Mouse (Mus musculus) limb, embryonic 12.5 days (tissue): Measurements from ENCODE around the gene Tbc1d2b. TPM values are rescaled to one million over a fixed set of nuclear protein-coding genes. Genes with fewer than 3 reads are reported as not detected.

Source experiments
- ATAC-seq: fragments of 200-750 bp; cut with Nextera tagmentation; 2 replicates; pipeline ENCODE4 v1.8.0; 2017; ENCODE audit warnings: low read depth, moderate TSS enrichment; ENCODE audit not compliant: insufficient number of reproducible peaks, insufficient read depth, low FRiP score, low TSS enrichment
- H3K27ac ChIP-seq: fragments of 300-500 bp; sonication (generic); 2 replicates; pipeline ENCODE4 v1.5.1; 2016; ENCODE audit warnings: mild to moderate bottlenecking, moderate library complexity
- H3K27me3 ChIP-seq: fragments of 300-500 bp; sonication (generic); 2 replicates; pipeline ENCODE4 v1.6.1; 2016; ENCODE audit warnings: mild to moderate bottlenecking, moderate library complexity
- H3K36me3 ChIP-seq: fragments of 300-500 bp; sonication (generic); 2 replicates; pipeline ENCODE4 v1.6.1; 2016; ENCODE audit warnings: mild to moderate bottlenecking, moderate library complexity
- H3K4me1 ChIP-seq: fragments of 300-500 bp; sonication (generic); replicated peaks from 2 replicates; pipeline ENCODE4 v1.6.1; 2016
- H3K4me2 ChIP-seq: fragments of 300-500 bp; sonication (generic); 2 replicates; pipeline ENCODE4 v1.6.1; 2016; ENCODE audit warnings: mild to moderate bottlenecking, moderate library complexity
- H3K4me3 ChIP-seq: fragments of 300-500 bp; sonication (generic); replicated peaks from 2 replicates; pipeline ENCODE4 v1.5.1; 2016; ENCODE audit warnings: mild to moderate bottlenecking
- H3K9ac ChIP-seq: fragments of 300-500 bp; sonication (generic); replicated peaks from 2 replicates; pipeline ENCODE4 v1.6.1; 2016; ENCODE audit warnings: mild to moderate bottlenecking, moderate library complexity
- H3K9me3 ChIP-seq: fragments of 300-500 bp; sonication (generic); 2 replicates; pipeline ENCODE4 v1.6.1; 2016; ENCODE audit warnings: mild to moderate bottlenecking, moderate library complexity
- WGBS: fragments of 180-500 bp; shearing (Covaris S2); methylation state at CpG from one replicate; pipeline ENCODE4 v1.1.7; 2016; 5-methylcytosine and 5-hydroxymethylcytosine counted together
- polyA plus RNA-seq: library from polyadenylated mRNA; unstranded; fragments of >200 nt; fragmentation: Nextera tagmentation; extraction: Ambion mirVana; gene quantifications from 2 replicates; pipeline ENCODE4 v1.2.1, GENCODE M21; 2016

The Tbc1d2b gene
- polyA plus RNA-seq, 1 experiment from 2014 or later = 12.8 TPM

GRCm38 (mm10) chr9:90241041-90241440, 29.6 kb downstream of the Tbc1d2b start:
- Histone ChIP-seq H3K4me2 (no peak overlapping the region), H3K4me3 (no peak overlapping the region), H3K36me3 (peaks cover 23% of the 10 kb centered on the region), H3K27ac (no peak overlapping the region), H3K9me3 (0 out of 2 replicates have a peak, but pooled peaks cover 3% of the 10 kb centered on the region), H3K27me3 (no peaks in the 10 kb centered on the region), H3K4me1 (no peaks in the 10 kb centered on the region), H3K9ac (no peak overlapping the region)
- WGBS = 89% methylated on average over 6 of the region's 6 CpGs
- no peak for ATAC-seq

GRCm38 (mm10) chr9:90240560-90240959, 30.0 kb downstream of the Tbc1d2b start:
- Histone ChIP-seq H3K9ac (no peak overlapping the region), H3K36me3 (peaks cover 23% of the 10 kb centered on the region), H3K4me1 (no peaks in the 10 kb centered on the region), H3K27me3 (no peaks in the 10 kb centered on the region), H3K9me3 (0 out of 2 replicates have a peak, but pooled peaks cover 3% of the 10 kb centered on the region), H3K4me2 (no peak overlapping the region), H3K4me3 (no peak overlapping the region), H3K27ac (no peak overlapping the region)
- no peak for ATAC-seq
- WGBS = 85% methylated on average over 4 of the region's 4 CpGs

- Histone ChIP-seq H3K4me2 (no peak overlapping the region), H3K4me1 (no peaks in the 10 kb centered on the region), H3K36me3 (peaks cover 23% of the 10 kb centered on the region), H3K27me3 (no peaks in the 10 kb centered on the region), H3K9ac (no peak overlapping the region), H3K4me3 (no peak overlapping the region), H3K9me3 (0 out of 2 replicates have a peak, but pooled peaks cover 3% of the 10 kb centered on the region), H3K27ac (no peak overlapping the region)
- WGBS = 83% methylated on average over 9 of the region's 9 CpGs
- no peak for ATAC-seq
These were observed 33.2 kb downstream of the Tbc1d2b start for GRCm38 (mm10) chr9:90237232-90238062.

- Histone ChIP-seq H3K4me1 (no peaks in the 10 kb centered on the region), H3K9me3 (0 out of 2 replicates have a peak, but pooled peaks cover 3% of the 10 kb centered on the region), H3K27me3 (no peaks in the 10 kb centered on the region), H3K9ac (no peak overlapping the region), H3K4me3 (no peak overlapping the region), H3K27ac (no peak overlapping the region), H3K4me2 (no peak overlapping the region), H3K36me3 (peaks cover 23% of the 10 kb centered on the region)
- 96% methylated on average over 5 of the region's 5 CpGs for WGBS
- ATAC-seq = no peak
These were observed 33.8 kb downstream of the Tbc1d2b start for GRCm38 (mm10) chr9:90236817-90237216.

GRCm38 (mm10) chr9:90235258-90235882, 35.2 kb downstream of the Tbc1d2b start:
- no peaks in the 10 kb centered on the region for H3K4me1 ChIP-seq
- no peaks in the 10 kb centered on the region for H3K27me3 ChIP-seq
- peaks cover 16% of the 10 kb centered on the region for H3K36me3 ChIP-seq
- no peak overlapping the region for H3K4me3 ChIP-seq
- no peak overlapping the region for H3K4me2 ChIP-seq
- H3K9me3 ChIP-seq = 0 out of 2 replicates have a peak, but pooled peaks cover 3% of the 10 kb centered on the region
- 86% methylated on average over 10 of the region's 10 CpGs for WGBS
- H3K27ac ChIP-seq = no peak overlapping the region
- no peak overlapping the region for H3K9ac ChIP-seq
- no peak for ATAC-seq

- Histone ChIP-seq H3K27me3 (no peaks in the 10 kb centered on the region), H3K27ac (no peak overlapping the region), H3K4me1 (no peaks in the 10 kb centered on the region), H3K4me3 (no peak overlapping the region), H3K4me2 (no peak overlapping the region), H3K9ac (no peak overlapping the region), H3K9me3 (0 out of 2 replicates have a peak, but pooled peaks cover 3% of the 10 kb centered on the region), H3K36me3 (peaks cover 12% of the 10 kb centered on the region)
- ATAC-seq = no peak
- 90% methylated on average over 5 of the region's 5 CpGs for WGBS
These were observed 35.8 kb downstream of the Tbc1d2b start for GRCm38 (mm10) chr9:90234786-90235185.

GRCm38 (mm10) chr9:90233906-90234419, 36.6 kb downstream of the Tbc1d2b start:
- no peaks in the 10 kb centered on the region for H3K9me3 ChIP-seq
- 90% methylated on average over 5 of the region's 5 CpGs for WGBS
- H3K36me3 ChIP-seq = peaks cover 4% of the 10 kb centered on the region; the same call in 1 of the 2 replicates
- no peak overlapping the region for H3K27ac ChIP-seq
- no peaks in the 10 kb centered on the region for H3K27me3 ChIP-seq
- H3K4me1 ChIP-seq = no peaks in the 10 kb centered on the region
- ATAC-seq = no peak
- no peak overlapping the region for H3K4me3 ChIP-seq
- H3K4me2 ChIP-seq = no peak overlapping the region
- no peak overlapping the region for H3K9ac ChIP-seq

GRCm38 (mm10) chr9:90232781-90233690, 37.6 kb downstream of the Tbc1d2b start:
- Histone ChIP-seq H3K27me3 (no peaks in the 10 kb centered on the region), H3K4me1 (no peaks in the 10 kb centered on the region), H3K36me3 (no peaks in the 10 kb centered on the region), H3K4me2 (no peak overlapping the region), H3K9me3 (no peaks in the 10 kb centered on the region), H3K4me3 (no peak overlapping the region), H3K9ac (no peak overlapping the region), H3K27ac (no peak overlapping the region)
- ATAC-seq = no peak
- 87% methylated on average over 8 of the region's 8 CpGs for WGBS

GRCm38 (mm10) chr9:90227171-90227570, 43.4 kb downstream of the Tbc1d2b start:
- no peaks in the 10 kb centered on the region for H3K27me3 ChIP-seq
- no peak overlapping the region for H3K9ac ChIP-seq
- no peaks in the 10 kb centered on the region for H3K4me1 ChIP-seq
- no peak overlapping the region for H3K4me3 ChIP-seq
- H3K36me3 ChIP-seq = peaks cover 35% of the 10 kb centered on the region
- no peaks in the 10 kb centered on the region for H3K9me3 ChIP-seq
- 89% methylated on average over 12 of the region's 12 CpGs for WGBS
- no peak for ATAC-seq
- H3K27ac ChIP-seq = no peak overlapping the region
- H3K4me2 ChIP-seq = no peak overlapping the region

GRCm38 (mm10) chr9:90226742-90227096, 43.9 kb downstream of the Tbc1d2b start:
- H3K4me3 ChIP-seq = no peak overlapping the region
- peaks cover 37% of the 10 kb centered on the region for H3K36me3 ChIP-seq
- H3K27ac ChIP-seq = no peak overlapping the region
- H3K4me1 ChIP-seq = no peaks in the 10 kb centered on the region
- H3K9me3 ChIP-seq = no peaks in the 10 kb centered on the region
- ATAC-seq = no peak
- H3K9ac ChIP-seq = no peak overlapping the region
- no peak overlapping the region for H3K4me2 ChIP-seq
- 89% methylated on average over 2 of the region's 2 CpGs for WGBS
- H3K27me3 ChIP-seq = no peaks in the 10 kb centered on the region
